Mouse (Mus musculus): ENCODE data around the gene Ccdc86. TPM values are rescaled to one million over a fixed set of nuclear protein-coding genes. Genes with fewer than 3 reads are reported as not detected.

Ccdc86 gene
- 13.3 and 14.1 TPM in 2 replicates for polyA plus RNA-seq (2015; fragmentation: Nextera tagmentation; extraction: Ambion mirVana)

GRCm38 (mm10) chr19:10949112-10949511 is at the start of gene Ccdc86:
Gene Ccdc86, minus strand, starts transcription at chr19:10949266.
- Histone ChIP-seq H3K27me3 (replicated peaks) (no peaks in the 10 kb centered on the region), H3K36me3 (replicated peaks) (peaks cover 4% of the 10 kb centered on the region; the same call in 1 of the 2 replicates), H3K4me2 (peak within 1 kb of the TSS; percentile 100), H3K4me1 (peaks cover 31% of the 10 kb centered on the region), H3K27ac (peak within 1 kb of the TSS; percentile 27; the same call in 1 of the 2 replicates), H3K9me3 (no peaks in the 10 kb centered on the region), H3K4me3 (peak within 1 kb of the TSS; percentile 76), H3K9ac (peak within 1 kb of the TSS; percentile 78)
- ATAC-seq (replicated peaks), result peak; percentile 98
- WGBS, result under 1% methylated on average over 30 of the region's 30 CpGs

- H3K27me3 ChIP-seq (replicated peaks), result no peaks in the 10 kb centered on the region
- no peak within 1 kb of the TSS for H3K4me2 ChIP-seq
- ATAC-seq (replicated peaks), result no peak
- H3K4me3 ChIP-seq, result no peak within 1 kb of the TSS
- no peaks in the 10 kb centered on the region for H3K36me3 ChIP-seq (replicated peaks)
- H3K9me3 ChIP-seq, result no peaks in the 10 kb centered on the region
- no peaks in the 10 kb centered on the region for H3K4me1 ChIP-seq
- WGBS, result 88% methylated on average over 7 of the region's 7 CpGs
- H3K9ac ChIP-seq, result no peak within 1 kb of the TSS
- no peak within 1 kb of the TSS for H3K27ac ChIP-seq
Observed at GRCm38 (mm10) chr19:10993150-10993549, 44.1 kb upstream of the Ccdc86 start, which contains the start of gene Ms4a15. Gene Ms4a15, minus strand, starts transcription at chr19:10993250.

GRCm38 (mm10) chr19:10991911-10992310 is 42.8 kb upstream of the Ccdc86 start:
- ATAC-seq (replicated peaks), result no peak
- H3K4me2 ChIP-seq, result no peak overlapping the region

GRCm38 (mm10) chr19:10990751-10991150 is 41.7 kb upstream of the Ccdc86 start:
- ATAC-seq (replicated peaks), result no peak
- no peaks in the 10 kb centered on the region for H3K9me3 ChIP-seq
- no peak overlapping the region for H3K4me2 ChIP-seq
- H3K9ac ChIP-seq, result no peak overlapping the region
- no peaks in the 10 kb centered on the region for H3K4me1 ChIP-seq
- no peak overlapping the region for H3K4me3 ChIP-seq
- 71% methylated on average over 1 of the region's 1 CpGs for WGBS
- H3K27me3 ChIP-seq (replicated peaks), result no peaks in the 10 kb centered on the region
- H3K27ac ChIP-seq, result no peak overlapping the region
- H3K36me3 ChIP-seq (replicated peaks), result no peaks in the 10 kb centered on the region

More at GRCm38 (mm10) chr19:10991911-10992310, 42.8 kb upstream of the Ccdc86 start:
- Histone ChIP-seq H3K9ac (no peak overlapping the region), H3K4me3 (no peak overlapping the region), H3K4me1 (no peaks in the 10 kb centered on the region), H3K36me3 (replicated peaks) (no peaks in the 10 kb centered on the region), H3K27ac (no peak overlapping the region), H3K27me3 (replicated peaks) (no peaks in the 10 kb centered on the region), H3K9me3 (no peaks in the 10 kb centered on the region)

GRCm38 (mm10) chr19:10988563-10988962 is 39.5 kb upstream of the Ccdc86 start:
- H3K9me3 ChIP-seq, result no peaks in the 10 kb centered on the region
- H3K27ac ChIP-seq, result no peak overlapping the region
- H3K36me3 ChIP-seq (replicated peaks), result no peaks in the 10 kb centered on the region
- 84% methylated on average over 1 of the region's 1 CpGs for WGBS
- no peaks in the 10 kb centered on the region for H3K4me1 ChIP-seq
- no peaks in the 10 kb centered on the region for H3K27me3 ChIP-seq (replicated peaks)
- no peak overlapping the region for H3K4me3 ChIP-seq
- no peak for ATAC-seq (replicated peaks)
- no peak overlapping the region for H3K9ac ChIP-seq
- H3K4me2 ChIP-seq, result no peak overlapping the region

- H3K36me3 ChIP-seq (replicated peaks), result no peaks in the 10 kb centered on the region
- H3K9ac ChIP-seq, result no peak overlapping the region
- H3K4me2 ChIP-seq, result no peak overlapping the region
- H3K4me3 ChIP-seq, result no peak overlapping the region
- no peak overlapping the region for H3K27ac ChIP-seq
- no peaks in the 10 kb centered on the region for H3K4me1 ChIP-seq
- no peaks in the 10 kb centered on the region for H3K9me3 ChIP-seq
- 92% methylated on average over 4 of the region's 4 CpGs for WGBS
- no peak for ATAC-seq (replicated peaks)
- H3K27me3 ChIP-seq (replicated peaks), result no peaks in the 10 kb centered on the region
Observed at GRCm38 (mm10) chr19:10985889-10986288, 36.8 kb upstream of the Ccdc86 start.

GRCm38 (mm10) chr19:10984551-10984950 is 35.5 kb upstream of the Ccdc86 start:
- Histone ChIP-seq H3K4me3 (no peak overlapping the region), H3K9me3 (no peaks in the 10 kb centered on the region), H3K27ac (no peak overlapping the region), H3K4me2 (no peak overlapping the region), H3K27me3 (replicated peaks) (no peaks in the 10 kb centered on the region), H3K4me1 (0 out of 2 replicates have a peak, but pooled peaks cover 3% of the 10 kb centered on the region), H3K9ac (no peak overlapping the region), H3K36me3 (replicated peaks) (no peaks in the 10 kb centered on the region)
- no peak for ATAC-seq (replicated peaks)
- 79% methylated on average over 13 of the region's 13 CpGs for WGBS

GRCm38 (mm10) chr19:10983146-10983545 is 34.1 kb upstream of the Ccdc86 start:
- no peaks in the 10 kb centered on the region for H3K36me3 ChIP-seq (replicated peaks)
- no peaks in the 10 kb centered on the region for H3K9me3 ChIP-seq
- no peak for ATAC-seq (replicated peaks)
- H3K4me3 ChIP-seq, result no peak overlapping the region
- H3K4me1 ChIP-seq, result 0 out of 2 replicates have a peak, but pooled peaks cover 6% of the 10 kb centered on the region
- no peak overlapping the region for H3K9ac ChIP-seq
- WGBS, result 29% methylated on average over 14 of the region's 14 CpGs
- H3K27ac ChIP-seq, result no peak overlapping the region
- H3K27me3 ChIP-seq (replicated peaks), result no peaks in the 10 kb centered on the region
- H3K4me2 ChIP-seq, result no peak overlapping the region

GRCm38 (mm10) chr19:10980210-10980609 is 31.1 kb upstream of the Ccdc86 start:
- no peaks in the 10 kb centered on the region for H3K36me3 ChIP-seq (replicated peaks)

GRCm38 (mm10) chr19:10979184-10980168 is 30.4 kb upstream of the Ccdc86 start:
- peak overlapping the region; percentile 17 for H3K4me2 ChIP-seq
- no peak overlapping the region for H3K4me3 ChIP-seq
- no peaks in the 10 kb centered on the region for H3K36me3 ChIP-seq (replicated peaks)
- H3K9ac ChIP-seq, result no peak overlapping the region
- ATAC-seq (replicated peaks), result peak; percentile 64
- no peaks in the 10 kb centered on the region for H3K27me3 ChIP-seq (replicated peaks)
- H3K9me3 ChIP-seq, result no peaks in the 10 kb centered on the region
- H3K4me1 ChIP-seq, result 0 out of 2 replicates have a peak, but pooled peaks cover 6% of the 10 kb centered on the region
- H3K27ac ChIP-seq, result no peak overlapping the region
- WGBS, result 12% methylated on average over 18 of the region's 18 CpGs

More at GRCm38 (mm10) chr19:10980210-10980609, 31.1 kb upstream of the Ccdc86 start:
- no peak overlapping the region for H3K4me3 ChIP-seq
- H3K4me1 ChIP-seq, result 0 out of 2 replicates have a peak, but pooled peaks cover 6% of the 10 kb centered on the region
- WGBS, result 91% methylated on average over 5 of the region's 5 CpGs
- H3K9ac ChIP-seq, result no peak overlapping the region
- H3K9me3 ChIP-seq, result no peaks in the 10 kb centered on the region
- no peak overlapping the region for H3K27ac ChIP-seq
- 0 out of 2 replicates have a peak overlapping the region, but pooled peaks have one; percentile 17 for H3K4me2 ChIP-seq
- peak; percentile 28; the same call in 1 of the 2 replicates for ATAC-seq (replicated peaks)
- no peaks in the 10 kb centered on the region for H3K27me3 ChIP-seq (replicated peaks)

- no peak overlapping the region for H3K9ac ChIP-seq
- WGBS, result 57% methylated on average over 4 of the region's 4 CpGs
- no peaks in the 10 kb centered on the region for H3K36me3 ChIP-seq (replicated peaks)
- H3K27ac ChIP-seq, result no peak overlapping the region
- H3K4me2 ChIP-seq, result no peak overlapping the region
- no peaks in the 10 kb centered on the region for H3K9me3 ChIP-seq
- H3K27me3 ChIP-seq (replicated peaks), result no peaks in the 10 kb centered on the region
- 0 out of 2 replicates have a peak, but pooled peaks cover 6% of the 10 kb centered on the region for H3K4me1 ChIP-seq
- ATAC-seq (replicated peaks), result no peak
- no peak overlapping the region for H3K4me3 ChIP-seq
Observed at GRCm38 (mm10) chr19:10976318-10976717, 27.3 kb upstream of the Ccdc86 start.

- Histone ChIP-seq H3K27ac (no peak overlapping the region), H3K4me3 (no peak overlapping the region), H3K9ac (no peak overlapping the region), H3K27me3 (replicated peaks) (no peaks in the 10 kb centered on the region), H3K4me1 (0 out of 2 replicates have a peak, but pooled peaks cover 6% of the 10 kb centered on the region), H3K4me2 (no peak overlapping the region), H3K36me3 (replicated peaks) (no peaks in the 10 kb centered on the region), H3K9me3 (no peaks in the 10 kb centered on the region)
- ATAC-seq (replicated peaks), result no peak
- 82% methylated on average over 2 of the region's 2 CpGs for WGBS
Observed at GRCm38 (mm10) chr19:10975187-10975586, 26.1 kb upstream of the Ccdc86 start.

Measured in midbrain, embryonic 15.5 days (tissue).